Mouse (Mus musculus) brain, adult 10 weeks (tissue): ENCODE measurements around the gene A630001G21Rik. TPM values are rescaled to one million over a fixed set of nuclear protein-coding genes. Genes with fewer than 3 reads are reported as not detected.

Source experiments
- polyA plus RNA-seq: library from polyadenylated mRNA; stranded (reverse); fragments of 350-450 nt; fragmentation: Illumina TruSeq; extraction: RNeasy Lipid Tissue Mini Kit (QIAGEN cat#74804); gene quantifications from one replicate; pipeline ENCODE4 v1.2.3, GENCODE M21; 2015; ENCODE audit warnings: low read depth, low replicate concordance

Gene A630001G21Rik
- polyA plus RNA-seq: 0.65 TPM

GRCm38 (mm10) chr1:85778436-85778835, at the start of gene A630001G21Rik:
Gene A630001G21Rik (minus strand): TSS chr1:85778643.

DNA sequence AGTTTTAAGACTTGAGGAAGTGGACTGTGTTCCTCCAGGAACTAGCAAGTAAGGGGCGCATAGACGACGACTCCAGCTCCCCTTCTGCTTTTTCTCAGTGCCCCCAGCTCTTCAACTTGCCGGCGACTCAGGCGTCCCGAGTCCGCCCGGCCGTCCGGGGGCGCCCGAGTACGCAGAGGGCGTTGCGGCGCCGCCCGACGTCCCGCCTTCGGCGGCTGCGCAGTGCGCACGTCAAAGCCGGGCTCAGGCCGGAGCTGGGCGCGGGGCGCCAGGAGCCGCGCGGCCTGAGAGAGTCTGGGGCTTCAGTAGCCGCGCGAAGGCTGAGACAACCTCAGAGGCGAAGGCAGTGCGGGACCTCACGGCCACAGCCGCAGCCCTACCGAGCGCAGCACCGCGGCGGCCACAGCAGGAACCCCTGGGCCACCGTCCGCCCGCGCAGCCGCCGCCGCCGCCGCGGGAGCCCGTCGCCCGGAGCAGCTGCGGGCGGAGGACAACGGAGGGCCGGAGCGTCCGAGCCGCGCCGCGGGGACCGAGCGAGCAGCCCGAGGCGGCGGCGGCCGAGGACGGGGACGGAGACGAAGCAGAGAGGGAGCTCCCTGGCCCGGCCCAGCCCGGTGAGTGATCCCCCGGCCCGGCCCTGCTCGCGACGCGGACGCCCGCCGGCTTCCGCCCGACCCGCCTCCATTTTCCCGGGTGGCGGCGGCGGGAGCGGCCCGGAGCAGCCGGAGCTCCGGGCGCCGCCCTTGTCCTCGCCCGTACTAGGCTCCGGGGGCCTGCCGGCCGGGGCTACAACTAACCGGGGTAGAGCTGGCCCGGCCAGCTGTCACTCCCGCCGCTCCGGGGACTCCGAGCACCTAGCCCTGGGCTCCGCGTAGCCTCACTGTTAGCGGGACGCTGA, 15.0 kb upstream of the A630001G21Rik start, which contains the start of gene Cab39:
Gene Cab39 (plus strand): TSS at position 234 of the 898 bp plus-strand sequence.

Other genes starting within 250 kb of the A630001G21Rik start
- gene G530012D18Rik, start 203.0 kb downstream of the A630001G21Rik start, polyA plus RNA-seq: not detected
- gene Sp110, start 179.8 kb downstream of the A630001G21Rik start, polyA plus RNA-seq: 1.9 TPM
- gene Sp140, start 178.3 kb downstream of the A630001G21Rik start, polyA plus RNA-seq: 2.2 TPM
- 6.6 TPM for gene Sp100, start 128.7 kb downstream of the A630001G21Rik start, polyA plus RNA-seq
- gene Cab39, start 14.8 kb upstream of the A630001G21Rik start, polyA plus RNA-seq: 143 TPM
- 732 TPM for gene Itm2c, start 115.6 kb upstream of the A630001G21Rik start, polyA plus RNA-seq
- 8.6 TPM for gene 4933407L21Rik, start 149.8 kb upstream of the A630001G21Rik start, polyA plus RNA-seq
- 0.19 TPM for gene Gpr55, start 182.4 kb upstream of the A630001G21Rik start, polyA plus RNA-seq
- 0.58 TPM for gene Spata3, start 238.2 kb upstream of the A630001G21Rik start, polyA plus RNA-seq